Mouse (Mus musculus) lung, postnatal 0 days (tissue): ENCODE measurements around the gene Snx30. TPM values are rescaled to one million over a fixed set of nuclear protein-coding genes. Genes with fewer than 3 reads are reported as not detected.

Source experiments
- ATAC-seq: fragments of 200-750 bp; cut with Nextera tagmentation; 2 replicates; pipeline ENCODE4 v1.8.0; 2017; ENCODE audit warnings: moderate library complexity
- DNase-seq: peaks from one replicate; pipeline ENCODE4 v3.0.0-alpha.2; 2016; ENCODE audit warnings: low spot score
- H3K27ac ChIP-seq: fragments of 300-500 bp; sonication (generic); 2 replicates; pipeline ENCODE4 v1.5.1; 2014; ENCODE audit warnings: antibody characterized with exemption, mild to moderate bottlenecking, low read length, mixed read lengths
- H3K27me3 ChIP-seq: fragments of 300-500 bp; sonication (generic); replicated peaks from 2 replicates; pipeline ENCODE4 v1.6.1; 2014; ENCODE audit warnings: low read length, mixed read lengths; ENCODE audit not compliant: insufficient read depth
- H3K36me3 ChIP-seq: fragments of 300-500 bp; sonication (generic); 2 replicates; pipeline ENCODE4 v1.6.1; 2014; ENCODE audit warnings: low read length, mixed read lengths; ENCODE audit not compliant: insufficient read depth
- H3K4me1 ChIP-seq: fragments of 300-500 bp; sonication (generic); 2 replicates; pipeline ENCODE4 v1.6.1; 2014; ENCODE audit warnings: antibody characterized with exemption, low read depth, low read length, mixed read lengths; ENCODE audit not compliant: insufficient read depth
- H3K4me2 ChIP-seq: fragments of 300-500 bp; sonication (generic); replicated peaks from 2 replicates; pipeline ENCODE4 v1.6.1; 2014; ENCODE audit warnings: low read depth, mild to moderate bottlenecking, low read length, moderate library complexity, mixed read lengths
- H3K4me3 ChIP-seq: fragments of 300-500 bp; sonication (generic); 2 replicates; pipeline ENCODE4 v1.5.1; 2014; ENCODE audit warnings: low read depth, low read length
- H3K9ac ChIP-seq: fragments of 300-500 bp; sonication (generic); replicated peaks from 2 replicates; pipeline ENCODE4 v1.6.1; 2014; ENCODE audit warnings: low read depth, mild to moderate bottlenecking
- H3K9me3 ChIP-seq: fragments of 300-500 bp; sonication (generic); 2 replicates; pipeline ENCODE4 v1.6.1; 2016; ENCODE audit warnings: low read length, mixed read lengths
- CTCF ChIP-seq: IDR thresholded peaks from 2 replicates; pipeline ENCODE4 v1.5.1; 2016; ENCODE audit warnings: antibody characterized with exemption, mild to moderate bottlenecking
- EP300 ChIP-seq: IDR thresholded peaks from 2 replicates; pipeline ENCODE4 v1.6.1; 2016; ENCODE audit warnings: antibody characterized with exemption, mild to moderate bottlenecking, control low read depth
- WGBS: fragments of 180-500 bp; shearing (Covaris S2); extraction: QIAGEN DNeasy Blood & Tissue Kit; methylation state at CpG from one replicate; pipeline ENCODE4 v1.1.7; 2014; 5-methylcytosine and 5-hydroxymethylcytosine counted together
- polyA plus RNA-seq: library from polyadenylated mRNA; unstranded; fragments of >200 nt; fragmentation: Nextera tagmentation; extraction: Ambion mirVana; gene quantifications from 2 replicates; pipeline ENCODE4 v1.2.1, GENCODE M21; 2015

The Snx30 gene
- polyA plus RNA-seq = 12.0 and 13.2 TPM in 2 replicates

DNA sequence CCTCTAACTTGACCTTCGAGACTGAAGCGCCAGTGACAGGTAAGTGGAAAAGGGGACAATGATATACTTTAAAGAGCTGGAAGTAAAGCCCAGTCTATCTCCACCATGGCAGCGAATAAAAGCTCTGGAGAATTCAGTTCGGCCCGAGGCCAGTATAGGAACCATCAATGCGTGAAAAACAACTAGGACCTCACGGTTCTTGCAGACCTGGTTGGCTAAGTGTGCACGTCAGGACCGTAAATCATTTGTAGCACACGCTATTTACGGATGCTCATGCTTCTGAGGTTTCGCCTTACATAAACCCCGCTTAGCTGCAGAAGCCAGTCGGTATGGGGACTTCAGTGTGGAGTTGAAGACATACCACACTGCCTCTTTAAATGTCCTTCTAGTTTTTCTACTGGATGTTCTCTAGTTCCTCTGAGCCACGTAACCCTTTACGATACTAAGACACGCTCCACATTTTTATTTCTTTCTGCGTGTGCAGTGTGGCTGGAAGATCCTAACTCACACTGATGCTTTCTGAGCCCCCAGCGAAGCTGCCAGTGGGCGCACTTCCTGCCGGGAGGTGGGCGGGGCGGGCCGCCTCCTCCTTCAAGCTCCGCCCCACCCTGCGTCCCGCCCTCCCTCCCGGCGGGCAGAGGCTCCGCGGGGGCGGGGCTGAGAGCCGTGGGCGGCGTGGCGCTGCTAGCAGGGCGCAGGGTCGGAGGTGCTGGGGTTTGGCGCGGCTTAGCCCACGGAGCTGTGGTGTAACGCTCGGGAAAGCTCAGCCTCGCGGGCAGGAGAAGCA is at the start of gene Snx30:
TSS of gene Snx30 (plus strand) at position 660 of the 787 bp plus-strand sequence.
- H3K36me3 ChIP-seq = no peaks in the 10 kb centered on the region
- ATAC-seq (peak; percentile 96), DNase-seq (peak; percentile 94)
- peak within 1 kb of the TSS; percentile 73 for H3K27ac ChIP-seq
- no peaks in the 10 kb centered on the region for H3K27me3 ChIP-seq
- peaks cover 9% of the 10 kb centered on the region; the same call in 1 of the 2 replicates for H3K4me1 ChIP-seq
- peak within 1 kb of the TSS; percentile 94 for H3K4me3 ChIP-seq
- H3K9me3 ChIP-seq = no peaks in the 10 kb centered on the region
- 5% methylated on average over 38 of the region's 45 CpGs for WGBS
- peak within 1 kb of the TSS; percentile 70 for H3K9ac ChIP-seq
- H3K4me2 ChIP-seq = peak within 1 kb of the TSS; percentile 96
- TF ChIP-seq CTCF (peak; percentile 1; the same call in 1 of the 2 replicates), EP300 (no peak)

DNA sequence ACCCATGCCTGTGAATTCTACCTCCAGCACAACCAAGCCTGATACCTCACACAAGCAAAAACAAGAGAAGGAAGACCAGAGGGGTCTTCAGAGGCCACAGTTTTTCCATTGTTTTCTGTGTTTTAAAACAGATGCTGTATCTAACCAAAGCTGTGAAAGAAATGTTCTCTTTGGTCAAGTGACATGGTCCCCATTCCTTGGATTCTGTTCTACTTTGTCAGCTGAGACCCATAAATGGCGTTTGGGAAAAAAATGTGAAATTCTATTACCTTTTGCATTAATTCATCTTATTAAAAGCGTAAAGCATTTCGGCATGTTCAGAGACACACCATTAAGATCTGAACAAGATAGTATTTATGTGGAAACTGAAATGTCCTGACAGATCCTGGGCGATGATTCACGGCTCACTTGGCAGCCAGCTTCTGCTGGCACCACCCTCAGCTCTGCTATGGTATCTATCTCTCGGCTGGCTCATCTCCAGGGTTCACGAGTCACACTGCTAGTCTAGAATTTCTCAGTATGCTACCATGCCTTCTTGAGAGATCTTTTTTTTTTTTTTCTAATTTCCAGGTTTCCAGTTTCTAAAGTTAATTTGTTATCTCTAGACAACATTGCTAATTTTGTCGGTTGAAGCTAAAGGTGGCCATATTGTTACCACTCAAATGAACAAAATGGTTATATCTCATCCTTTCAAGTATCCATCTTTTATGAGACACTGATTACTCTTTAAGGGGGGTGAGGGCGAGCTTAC is 49.1 kb upstream of the Snx30 start:
- H3K4me1 ChIP-seq = peaks cover 16% of the 10 kb centered on the region; the same call in 1 of the 2 replicates
- ATAC-seq = peak; percentile 51
- H3K9me3 ChIP-seq = no peaks in the 10 kb centered on the region
- H3K4me2 ChIP-seq = no peak overlapping the region
- TF ChIP-seq CTCF = no peak
- peak; percentile 55; the same call in 1 of the 2 replicates for TF ChIP-seq EP300
- no peaks in the 10 kb centered on the region for H3K36me3 ChIP-seq
- H3K27ac ChIP-seq = 0 out of 2 replicates have a peak overlapping the region, but pooled peaks have one; percentile 43
- H3K27me3 ChIP-seq = no peaks in the 10 kb centered on the region
- peak; percentile 77 for DNase-seq
- 58% methylated on average over 9 of the region's 9 CpGs for WGBS
- H3K9ac ChIP-seq = no peak overlapping the region
- H3K4me3 ChIP-seq = no peak overlapping the region

DNA sequence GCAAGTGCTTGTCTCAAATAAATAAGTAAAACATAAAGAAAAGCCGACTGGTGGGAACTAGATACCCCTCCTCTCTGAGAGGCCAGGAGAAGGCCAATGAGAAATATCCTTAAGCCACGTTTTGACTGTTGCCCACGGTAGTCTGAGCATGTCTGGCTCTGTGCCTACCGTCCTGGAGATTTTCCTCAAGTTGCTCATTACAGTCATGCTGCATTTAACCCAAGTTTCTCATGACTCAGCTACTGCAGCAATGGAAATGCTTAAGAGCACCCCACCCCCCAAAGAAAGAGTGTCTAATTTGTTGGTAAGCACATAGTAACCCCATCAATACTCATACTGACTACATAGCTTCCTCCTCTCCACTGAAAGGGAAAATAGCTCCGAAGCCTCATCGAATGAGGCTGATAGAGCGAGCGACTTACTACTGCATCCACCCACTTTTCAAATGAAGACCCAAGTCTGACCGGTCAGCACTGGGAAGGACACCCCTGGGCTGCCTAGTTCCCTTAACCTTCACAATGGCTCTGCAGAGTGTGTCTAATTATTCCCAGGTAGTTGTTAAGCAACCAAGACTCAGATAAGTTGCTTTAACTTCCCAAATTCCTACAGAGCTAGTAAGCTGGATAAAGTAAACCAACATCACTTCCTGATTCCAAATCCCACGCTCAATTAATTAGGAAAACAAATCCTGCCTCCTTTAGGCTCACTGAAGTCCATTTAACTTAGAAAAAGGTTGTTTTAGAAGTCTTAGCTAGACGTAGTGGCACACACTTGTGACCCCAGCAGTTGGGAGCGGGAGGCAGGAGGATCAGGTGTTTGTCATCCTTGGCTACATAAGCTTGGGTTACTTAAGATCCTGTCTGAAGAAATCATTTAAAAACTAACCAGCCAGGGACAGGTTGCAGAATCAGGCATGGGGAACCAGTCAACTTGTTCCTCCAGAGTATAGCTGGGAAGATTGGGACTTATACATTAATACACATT is 47.9 kb upstream of the Snx30 start:
- no peaks in the 10 kb centered on the region for H3K36me3 ChIP-seq
- H3K4me3 ChIP-seq = no peak overlapping the region
- TF ChIP-seq CTCF (no peak), EP300 (no peak)
- peak; percentile 48 for DNase-seq
- H3K4me2 ChIP-seq = no peak overlapping the region
- ATAC-seq = no peak
- no peak overlapping the region for H3K9ac ChIP-seq
- no peaks in the 10 kb centered on the region for H3K9me3 ChIP-seq
- 68% methylated on average over 12 of the region's 12 CpGs for WGBS
- peaks cover 16% of the 10 kb centered on the region; the same call in 1 of the 2 replicates for H3K4me1 ChIP-seq
- H3K27me3 ChIP-seq = no peaks in the 10 kb centered on the region
- 0 out of 2 replicates have a peak overlapping the region, but pooled peaks have one; percentile 43 for H3K27ac ChIP-seq

DNA sequence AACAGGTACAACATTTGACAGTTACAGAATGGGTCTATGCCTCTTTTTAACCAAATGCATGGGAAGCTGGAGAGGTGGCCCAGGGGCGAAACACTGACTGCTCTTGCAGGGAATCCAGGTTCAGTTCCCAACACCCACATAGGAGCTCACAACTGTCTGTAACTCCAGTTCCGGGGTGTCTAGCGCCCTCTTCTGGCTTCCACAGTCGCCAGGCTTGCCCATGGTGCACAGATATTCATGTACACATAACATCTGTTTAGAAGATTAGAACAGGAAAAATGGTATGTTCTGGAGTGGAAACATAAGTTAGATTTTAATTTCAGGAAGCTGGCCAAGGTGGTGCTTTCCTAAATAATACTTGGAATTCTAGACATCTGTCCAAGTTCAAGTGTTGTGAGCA is 45.6 kb upstream of the Snx30 start:
- Histone ChIP-seq H3K36me3 (no peaks in the 10 kb centered on the region), H3K27ac (peak overlapping the region; percentile 71), H3K4me3 (no peak overlapping the region), H3K4me2 (no peak overlapping the region), H3K9me3 (no peaks in the 10 kb centered on the region), H3K27me3 (no peaks in the 10 kb centered on the region), H3K4me1 (peaks cover 16% of the 10 kb centered on the region; the same call in 1 of the 2 replicates), H3K9ac (no peak overlapping the region)
- no peak; the same call in 1 of the 2 replicates for ATAC-seq
- TF ChIP-seq CTCF (peak; percentile 48), EP300 (no peak)
- 68% methylated on average over 4 of the region's 4 CpGs for WGBS
- DNase-seq = no peak

DNA sequence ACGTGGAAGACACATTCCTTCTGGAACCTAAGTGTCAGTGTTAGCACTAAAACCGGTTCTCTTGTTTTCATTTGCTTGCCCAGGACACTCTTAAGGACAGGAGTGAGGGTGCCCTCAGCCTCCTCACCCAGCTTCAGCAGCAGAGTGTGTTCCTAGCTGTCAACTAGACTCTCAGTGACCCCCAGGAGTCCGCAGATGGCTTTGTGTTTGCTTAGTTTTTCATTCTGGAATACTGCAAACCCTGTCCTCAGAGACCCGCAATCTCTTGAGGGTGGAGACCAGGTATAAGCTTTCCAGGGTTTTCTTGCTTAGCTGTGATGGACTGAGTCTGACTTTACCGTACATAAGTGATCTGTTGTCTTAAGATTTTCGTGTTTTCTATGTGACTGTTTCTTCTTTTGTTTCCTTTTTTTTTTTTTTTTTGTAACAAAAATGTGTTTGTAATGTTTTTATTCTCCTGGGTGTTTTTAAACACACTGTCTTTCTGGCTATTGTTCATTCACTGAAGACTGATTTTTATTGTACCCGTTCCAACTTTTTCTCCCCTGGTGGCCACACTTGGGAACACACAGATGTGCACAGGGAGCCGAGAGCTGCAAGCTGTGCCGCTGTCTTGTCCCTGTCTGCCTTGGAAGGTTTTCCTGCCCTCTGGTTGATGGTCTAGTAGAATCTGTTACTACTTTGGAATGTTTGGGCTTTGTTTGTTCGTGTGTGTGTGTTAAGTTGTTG is 44.8 kb upstream of the Snx30 start:
- TF ChIP-seq CTCF (peak; percentile 77), EP300 (no peak)
- Histone ChIP-seq H3K27me3 (no peaks in the 10 kb centered on the region), H3K9ac (no peak overlapping the region), H3K9me3 (no peaks in the 10 kb centered on the region), H3K36me3 (no peaks in the 10 kb centered on the region), H3K4me2 (0 out of 2 replicates have a peak overlapping the region, but pooled peaks have one; percentile 6), H3K4me3 (no peak overlapping the region), H3K27ac (peak overlapping the region; percentile 71), H3K4me1 (peaks cover 19% of the 10 kb centered on the region)
- DNase-seq (peak; percentile 65), ATAC-seq (peak; percentile 38)
- WGBS = 23% methylated on average over 10 of the region's 10 CpGs
